Mouse (Mus musculus): ENCODE measurements around the gene T.

Gene T

DNA sequence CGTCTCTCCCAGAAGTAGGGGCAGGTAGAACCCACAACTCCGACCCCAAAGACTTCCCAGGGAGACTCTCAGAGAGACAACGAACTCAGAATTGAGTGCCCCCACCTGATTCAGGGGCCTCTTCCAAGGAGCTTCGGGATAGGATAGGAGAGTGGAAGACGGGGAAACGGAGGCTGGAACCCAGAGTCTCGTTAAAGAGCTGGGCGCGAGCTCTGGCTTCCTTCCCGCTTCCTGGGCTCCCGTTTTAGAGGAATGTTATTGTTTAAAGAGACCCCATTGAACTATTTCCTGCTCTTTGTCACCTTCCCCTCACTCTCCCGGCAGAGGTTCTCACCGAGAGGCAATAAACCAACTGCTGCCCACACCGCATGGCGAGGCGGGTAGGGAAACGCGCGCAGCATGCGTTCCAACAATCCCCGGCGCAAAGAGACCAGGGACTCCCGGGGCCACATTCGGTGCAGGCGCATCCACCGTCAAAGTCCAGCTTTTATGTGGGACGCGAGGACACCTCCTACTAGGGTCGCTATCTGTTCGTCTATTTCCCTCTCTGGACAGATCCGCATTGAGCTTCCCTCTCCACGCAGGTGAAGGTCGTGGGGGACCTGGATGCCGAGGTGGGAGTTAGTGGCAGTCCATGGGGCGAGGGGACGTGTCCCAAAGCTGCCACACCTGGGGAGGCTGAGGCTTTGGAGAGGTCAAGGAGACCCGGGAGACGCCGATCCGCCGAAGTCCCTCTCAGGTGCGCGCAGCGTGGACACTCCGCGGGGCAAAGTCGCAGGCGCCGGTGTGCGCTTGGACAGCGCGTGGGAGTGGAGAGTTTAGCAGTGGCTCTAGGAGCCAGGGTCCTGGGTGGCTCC, 874 bp upstream of the T start:
- DNase-seq: no peak

DNA sequence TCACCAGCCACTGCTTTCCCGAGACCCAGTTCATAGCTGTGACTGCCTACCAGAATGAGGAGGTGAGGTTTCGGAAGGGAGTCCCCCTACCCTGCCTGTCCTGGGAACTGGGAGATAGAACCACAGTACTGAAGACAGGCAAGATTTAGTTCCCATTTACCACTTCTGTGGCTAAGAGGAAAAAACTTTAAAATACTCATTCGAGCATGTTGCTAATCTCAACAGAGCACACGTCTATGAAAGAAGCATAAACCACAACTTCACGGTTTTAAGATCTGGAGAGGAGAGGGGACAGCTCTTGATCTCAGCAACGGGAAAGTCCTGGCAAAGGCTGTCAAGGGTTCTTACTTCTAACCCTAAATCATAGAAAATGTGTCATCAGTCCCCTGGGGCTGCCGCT, 2.0 kb downstream of the T start:
- no peak for DNase-seq

DNA sequence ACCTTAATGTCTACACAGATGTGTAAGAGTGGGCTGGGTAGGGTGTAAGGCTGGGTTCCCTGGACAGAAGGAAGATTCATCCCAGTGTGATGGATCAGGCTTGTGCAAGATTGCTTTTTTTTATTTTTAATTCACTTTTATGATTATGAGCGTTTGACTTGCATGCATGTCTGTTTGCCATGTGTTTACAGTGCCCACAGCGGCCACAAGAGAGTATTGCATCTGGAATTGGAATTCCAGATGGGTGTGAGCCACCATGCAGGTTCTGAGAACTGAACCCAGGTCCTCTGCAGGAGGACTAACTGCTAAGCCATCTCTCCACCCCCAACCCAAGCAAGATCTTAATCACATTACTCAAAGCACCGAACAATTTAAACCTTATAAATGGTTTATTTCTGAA, 9.8 kb downstream of the T start:
- no peak for DNase-seq

DNA sequence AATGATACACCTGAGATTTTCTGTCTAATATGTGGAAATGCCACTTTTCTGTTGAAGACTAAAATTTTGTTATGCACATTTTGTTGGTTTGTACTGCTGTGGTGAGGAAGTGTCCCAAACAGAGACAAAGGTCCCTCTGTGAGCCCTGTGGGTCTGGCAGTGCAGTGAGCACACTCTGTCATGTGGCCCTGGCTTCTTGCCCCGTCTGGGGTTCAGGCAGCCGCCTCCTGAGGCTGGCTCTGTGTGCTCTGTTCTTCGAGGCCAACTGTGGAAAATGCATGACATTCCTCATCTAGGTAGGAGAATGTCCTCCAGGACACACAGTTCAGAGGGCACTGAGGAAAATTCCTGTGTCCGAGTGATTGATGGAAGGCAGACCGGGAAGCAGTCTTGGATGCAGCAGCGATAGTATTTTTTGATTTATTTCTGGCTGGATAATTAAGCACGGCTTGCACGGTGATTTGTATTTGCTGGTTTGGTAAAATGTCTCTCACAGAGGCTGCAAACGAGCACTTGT, 13.5 kb downstream of the T start:
- DNase-seq: peak; percentile 22

DNA sequence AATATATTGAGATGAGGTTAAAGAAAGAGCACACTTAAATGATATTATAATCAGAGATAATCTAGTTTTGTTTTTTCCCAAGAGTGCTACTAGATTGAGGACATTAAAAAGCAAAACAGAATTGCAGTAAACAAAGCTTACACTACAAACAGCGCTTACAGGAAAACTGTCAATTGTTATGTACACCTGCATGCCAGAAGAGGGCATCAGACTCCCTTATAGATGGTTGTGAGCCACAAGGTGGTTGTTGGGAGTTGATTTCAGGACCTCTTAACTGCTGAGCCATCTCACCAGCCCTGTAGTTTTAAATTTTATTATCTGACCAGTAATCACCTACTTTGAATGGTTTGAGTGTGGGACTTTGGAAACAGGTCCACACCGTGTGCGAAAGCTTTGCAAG, 14.1 kb downstream of the T start:
- no peak for DNase-seq

DNA sequence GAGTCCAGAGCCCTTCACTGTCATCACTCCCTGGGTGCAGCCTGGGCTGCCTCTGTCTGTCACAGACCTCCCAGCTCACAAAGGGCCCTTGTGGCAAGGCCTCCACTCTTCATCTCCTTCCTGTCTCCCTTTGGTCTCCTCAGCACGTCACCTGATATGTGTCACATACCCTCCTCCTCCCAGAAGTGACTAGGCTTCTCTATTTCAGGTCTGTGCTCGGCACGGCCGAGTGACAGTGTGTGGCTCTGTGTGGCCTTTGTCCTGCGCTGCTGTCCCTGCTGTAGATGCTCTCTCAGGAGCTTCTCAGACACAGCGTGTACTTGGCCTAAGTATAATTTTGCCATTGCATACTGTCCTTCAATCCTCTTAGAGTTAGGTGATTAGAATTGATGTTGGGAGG, 21.0 kb downstream of the T start:
- no peak for DNase-seq

DNA sequence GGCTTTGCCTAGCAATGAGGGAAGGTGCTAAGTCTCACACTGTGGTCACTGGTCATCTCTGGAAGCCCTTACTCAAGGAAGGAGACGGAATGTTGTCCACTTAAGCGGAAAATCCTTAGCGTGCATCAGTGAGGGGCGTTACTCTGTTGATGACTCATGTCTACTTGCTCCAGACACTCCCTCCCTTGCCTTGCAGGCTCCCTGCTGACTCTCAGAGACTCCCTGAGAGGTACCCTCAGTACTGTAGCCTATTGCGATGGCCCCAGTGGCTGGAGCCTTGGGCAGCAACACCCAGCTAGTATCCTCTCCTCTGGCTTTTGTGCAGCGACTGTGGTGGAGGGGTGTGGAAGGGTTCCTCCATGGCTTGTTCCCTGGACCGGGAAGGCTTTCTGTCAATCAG, 21.4 kb downstream of the T start:
- no peak for DNase-seq

DNA sequence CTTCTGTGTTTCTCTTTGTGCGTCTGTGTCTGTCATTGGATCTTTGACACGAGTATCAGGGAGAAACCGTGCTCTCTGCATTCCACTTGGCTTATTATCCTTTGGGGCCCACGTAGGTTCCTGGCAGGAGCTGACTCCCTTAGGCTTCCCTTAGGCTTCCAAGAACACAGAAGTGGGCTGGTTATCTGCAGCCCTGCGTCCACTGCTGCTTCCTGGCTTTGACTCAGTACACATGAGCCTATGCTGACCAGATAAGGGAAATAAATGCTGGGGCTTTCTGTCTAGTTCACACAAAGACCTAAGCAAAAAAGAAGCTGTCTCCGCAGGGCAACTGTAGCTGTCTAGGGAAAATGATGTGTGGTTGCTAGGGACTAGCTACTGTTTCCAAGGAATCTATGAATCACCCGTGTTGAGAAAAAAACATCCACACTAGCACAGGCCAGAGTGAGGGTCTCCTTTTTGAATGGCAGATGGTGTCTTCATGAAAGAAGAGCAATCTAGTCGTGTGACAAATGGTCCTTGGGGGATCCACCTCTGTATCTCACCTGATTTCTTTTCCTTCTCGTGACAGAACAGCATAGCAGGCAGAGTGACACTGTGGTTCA, 22.7 kb downstream of the T start:
- DNase-seq: no peak

DNA sequence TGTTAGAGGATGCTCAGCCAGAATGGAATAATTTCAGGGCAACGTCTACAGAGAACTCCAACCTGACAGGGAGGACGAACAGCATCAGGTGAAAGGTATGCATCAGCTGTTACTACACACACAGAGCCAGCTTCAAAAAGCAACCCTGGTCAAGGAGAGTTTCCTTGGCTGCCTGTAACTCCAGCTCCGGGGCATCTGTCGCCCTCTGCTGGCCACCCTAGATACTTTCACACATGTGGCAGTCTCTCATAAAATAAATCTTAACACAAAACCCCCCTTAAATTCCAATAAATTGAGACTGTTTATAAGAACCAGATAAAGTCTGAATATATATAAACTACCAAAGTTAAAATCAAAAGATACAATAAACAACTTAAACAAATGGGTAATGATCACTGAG, 27.3 kb downstream of the T start:
- no peak for DNase-seq

DNA sequence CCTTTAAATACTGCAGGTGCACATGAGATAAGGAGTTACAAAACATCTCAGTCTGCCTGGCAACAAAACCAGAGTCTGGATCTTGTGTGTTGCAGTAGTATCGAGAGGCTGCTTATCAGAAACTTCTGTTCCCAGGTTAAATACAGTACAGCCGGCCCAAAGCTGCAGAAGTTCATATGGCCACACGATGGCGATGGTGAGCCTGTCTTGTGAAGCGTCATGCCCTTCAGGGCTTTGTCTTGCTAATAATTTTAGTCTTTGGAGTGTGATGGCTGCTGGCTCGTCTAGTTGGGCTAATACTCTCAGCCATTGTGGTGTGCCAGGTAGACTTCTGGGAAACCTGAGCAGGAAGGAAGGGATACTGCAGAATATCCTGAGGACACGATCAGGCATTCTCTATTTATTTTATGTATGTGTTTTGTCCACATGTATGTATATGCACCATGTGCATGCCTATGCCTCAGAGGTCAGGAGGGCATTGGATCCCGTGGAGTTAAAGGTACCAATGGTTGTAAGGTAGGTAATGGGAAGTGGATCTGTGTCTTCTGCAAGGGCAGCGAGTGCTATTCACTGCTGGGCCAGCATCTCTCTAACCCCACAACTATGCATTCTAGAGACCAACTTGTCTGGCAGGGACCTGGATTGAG, 29.4 kb downstream of the T start:
- peak; percentile 17 for DNase-seq

DNA sequence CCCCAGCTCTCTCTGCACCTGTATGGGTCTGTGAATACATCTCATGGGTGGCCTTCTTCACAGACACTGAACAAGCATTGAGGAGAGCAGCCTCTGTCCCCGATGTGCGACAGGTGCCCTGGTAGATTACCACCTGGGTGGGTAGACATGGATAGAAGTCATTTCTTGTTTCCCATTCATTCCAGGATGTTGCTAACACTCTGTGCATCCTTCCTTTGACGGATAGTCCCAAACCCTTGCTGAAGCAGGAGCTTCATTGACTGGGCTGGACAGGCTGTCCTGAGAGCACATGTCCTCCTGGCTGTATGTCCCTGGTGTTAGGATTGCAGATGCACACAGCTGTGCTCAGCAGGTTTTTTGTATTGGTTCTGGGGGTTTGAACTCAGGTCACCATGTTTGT, 33.5 kb downstream of the T start:
- no peak for DNase-seq

DNA sequence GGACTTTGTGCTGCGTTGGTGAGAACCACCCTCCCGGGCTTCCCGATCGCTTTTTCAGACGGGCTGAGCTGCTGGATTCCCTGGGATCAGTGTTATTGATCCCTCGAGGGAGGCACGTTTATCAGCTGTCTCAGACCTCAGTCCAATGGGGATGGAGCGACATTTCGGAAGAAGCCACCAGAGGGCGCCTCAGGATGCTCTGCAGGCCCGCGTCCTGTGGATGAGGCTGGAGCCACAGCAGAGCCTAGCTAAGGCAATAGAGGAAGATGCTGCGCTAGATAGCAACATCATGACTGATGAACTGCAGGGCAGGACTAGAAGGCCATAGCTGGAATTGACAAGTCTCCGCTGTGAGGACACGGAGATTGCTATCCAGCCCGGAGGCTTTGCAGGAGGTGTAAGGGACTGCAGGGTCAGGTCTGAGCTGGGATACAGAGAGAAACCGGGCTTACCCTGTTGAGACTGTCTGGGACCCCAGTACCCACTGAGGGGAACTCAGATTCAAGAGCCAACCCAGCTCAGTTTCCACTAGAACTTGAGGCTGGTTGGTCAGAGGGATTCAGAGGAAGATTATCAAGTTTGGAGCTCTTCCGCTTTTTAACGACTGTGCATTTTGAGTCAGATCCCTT, 34.6 kb downstream of the T start:
- DNase-seq: peak; percentile 27

DNA sequence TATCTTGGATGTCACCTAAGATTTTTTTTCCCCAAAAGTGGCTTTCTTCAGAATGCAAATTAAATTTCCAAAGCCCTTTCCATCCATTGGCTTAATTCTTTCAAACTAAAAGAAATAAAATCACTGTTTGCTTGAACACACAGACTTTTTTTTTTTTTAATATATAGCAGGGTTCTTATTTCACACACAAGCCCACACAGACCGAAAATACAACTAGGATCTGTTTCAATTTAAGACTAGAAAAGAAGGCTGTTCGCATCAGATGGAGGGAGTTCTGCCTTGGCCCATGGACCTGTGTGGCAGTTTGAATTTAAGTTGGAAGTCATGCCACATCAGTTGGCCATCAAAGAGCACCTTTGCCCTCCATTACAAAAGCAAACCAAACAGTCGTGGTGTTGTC, 44.3 kb downstream of the T start:
- no peak for DNase-seq

DNA sequence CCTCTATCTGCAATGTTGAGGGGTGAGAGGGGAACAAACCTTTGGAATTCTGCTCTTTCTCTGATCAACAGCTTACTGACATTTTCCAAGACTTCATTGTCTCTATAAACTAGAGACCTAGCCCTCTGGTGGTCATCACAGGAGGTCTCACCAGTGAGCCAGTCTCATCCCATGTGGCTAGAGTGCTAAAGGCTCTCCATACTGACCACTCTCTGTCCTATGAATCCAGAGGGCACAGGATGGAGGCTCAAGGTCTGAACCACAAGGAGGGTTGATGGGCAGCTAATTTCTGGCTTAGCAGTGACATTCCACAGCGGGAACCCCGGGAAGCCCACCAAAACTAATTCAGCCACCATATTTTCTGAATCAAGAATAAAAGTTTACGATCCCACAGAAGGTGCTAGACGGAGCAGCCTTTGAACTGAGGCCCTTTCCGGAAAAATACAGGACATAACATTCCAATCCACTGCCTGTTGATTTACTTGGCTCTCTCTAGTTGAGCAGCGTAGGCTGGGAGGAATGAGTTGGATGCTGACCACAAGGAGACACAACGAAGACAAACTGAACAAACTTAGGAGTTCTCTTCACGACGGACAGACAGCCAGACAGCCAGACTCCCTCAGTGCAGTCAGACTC, 45.4 kb downstream of the T start:
- no peak for DNase-seq

DNA sequence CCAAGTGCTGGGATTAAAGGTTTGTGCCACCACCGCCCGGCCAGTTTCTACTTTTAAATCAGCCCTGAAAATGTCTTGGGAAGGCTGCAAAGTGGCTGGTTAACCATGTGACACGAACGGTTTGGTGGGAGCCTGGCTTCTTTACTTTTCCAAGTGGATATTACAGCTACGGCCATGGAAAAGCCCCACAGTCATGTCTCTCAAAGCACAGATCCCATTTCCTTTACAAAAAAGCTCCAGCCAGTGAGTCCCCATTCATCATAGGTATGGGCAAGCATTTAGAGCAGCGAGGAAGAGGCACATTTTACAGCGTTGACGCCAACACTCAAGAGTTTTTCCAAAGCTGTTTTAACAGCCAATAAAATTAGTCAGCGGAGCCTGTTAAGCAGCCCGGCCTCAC, 47.6 kb downstream of the T start:
- no peak for DNase-seq

DNA sequence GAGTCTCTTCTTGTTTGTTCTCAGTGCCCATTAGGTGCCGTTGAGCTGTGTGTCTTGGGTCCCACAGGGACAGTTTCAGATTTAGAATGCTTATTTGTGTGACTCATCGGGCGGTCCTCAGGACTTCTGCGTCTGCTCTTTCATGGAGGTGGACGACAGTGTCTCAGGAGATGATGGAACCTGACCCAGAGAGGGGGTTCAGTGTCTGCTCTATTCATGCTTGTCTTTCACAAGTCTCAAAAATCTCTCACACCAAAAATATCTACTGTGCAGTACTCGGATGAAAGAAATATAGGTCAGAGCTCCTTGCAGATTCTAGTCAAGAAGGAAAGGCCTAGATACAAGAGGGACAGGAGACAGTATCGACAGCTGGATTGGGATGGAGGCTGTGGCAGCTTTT, 48.7 kb downstream of the T start:
- no peak for DNase-seq

DNA sequence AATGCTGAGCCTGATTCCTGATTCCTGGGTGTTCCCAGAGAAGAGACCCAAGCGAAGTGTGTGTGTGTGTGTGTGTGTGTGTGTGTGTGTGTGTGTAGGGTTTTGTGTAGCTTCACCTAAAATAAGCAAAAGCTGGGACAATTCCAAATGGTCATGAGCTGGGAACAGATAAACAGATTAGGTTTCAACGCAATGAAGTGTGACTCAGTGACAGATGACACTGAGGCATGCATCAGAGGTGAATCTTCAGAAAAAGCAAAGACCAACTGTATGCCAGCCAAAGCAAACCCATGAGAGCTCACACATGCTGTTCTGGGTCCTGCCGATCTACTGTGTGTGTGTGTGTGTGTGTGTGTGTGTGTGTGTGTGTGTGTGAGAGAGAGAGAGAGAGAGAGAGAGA, 50.0 kb downstream of the T start:
- DNase-seq: no peak

DNA sequence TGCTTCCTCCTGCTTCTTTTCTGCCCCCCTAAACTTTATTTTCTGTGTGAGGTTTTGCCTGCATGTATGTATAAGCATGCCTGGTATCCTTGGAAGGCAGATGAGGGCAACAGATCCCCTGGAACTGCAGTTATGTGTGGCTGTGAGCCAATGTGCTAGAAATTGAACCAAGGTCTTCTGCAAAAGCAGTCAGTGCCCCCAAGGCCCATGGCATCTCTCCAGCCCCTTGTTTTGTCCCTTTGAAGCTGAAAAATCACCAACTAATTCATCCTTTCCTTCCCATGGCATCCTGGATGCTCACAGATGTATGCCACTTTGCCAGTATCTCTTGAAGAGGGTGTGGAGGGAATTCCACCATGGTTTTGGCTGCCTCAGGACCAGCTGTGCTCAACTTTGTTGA, 50.9 kb downstream of the T start:
- no peak for DNase-seq

DNA sequence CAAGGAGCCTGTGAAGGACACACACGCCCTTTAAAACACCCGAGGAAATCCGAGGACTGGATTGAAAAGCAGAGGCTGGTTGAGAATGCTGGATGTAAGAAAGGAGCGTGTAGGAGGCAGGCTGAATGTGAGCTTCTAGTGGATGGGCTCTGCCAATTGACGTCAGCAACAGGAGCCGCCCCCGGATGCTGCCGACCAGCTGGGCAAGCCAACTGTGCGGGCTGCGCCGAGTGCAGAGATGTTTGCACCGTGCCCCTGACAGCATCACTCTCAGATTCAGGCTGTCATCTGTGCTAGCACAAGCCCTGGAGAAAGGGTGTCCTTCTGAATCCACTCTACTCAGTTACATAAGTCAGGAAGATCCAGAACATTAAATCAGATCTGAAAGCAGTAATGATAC, 53.6 kb downstream of the T start:
- DNase-seq: no peak

DNA sequence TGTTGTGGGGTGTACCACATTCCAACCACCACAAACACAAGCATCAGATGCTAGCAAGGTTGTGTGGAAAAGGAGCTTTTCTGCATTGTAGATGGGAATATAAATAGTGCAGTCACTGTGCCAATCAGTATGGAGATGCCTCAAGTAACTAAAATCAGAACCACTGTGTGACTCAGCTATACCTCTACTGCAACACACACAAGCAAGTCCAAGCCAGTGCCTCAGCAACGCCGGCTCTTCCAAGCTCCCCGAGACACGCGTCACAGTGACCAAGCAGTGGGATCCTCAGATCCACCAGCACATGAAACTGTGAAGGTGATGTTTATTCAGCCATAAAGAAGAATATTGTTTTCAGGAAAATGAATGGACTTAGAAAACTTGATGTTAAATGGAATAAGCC, 56.7 kb downstream of the T start:
- no peak for DNase-seq

Measured in kidney, adult 11 months (tissue).